Mouse (Mus musculus) right cerebral cortex, postnatal 10 days (tissue): ENCODE results near the gene Mpg.
A peak's percentile ranks its signal among the peaks of the same experiment; 100 is the strongest.
"Not testable (repeated sequence)": the region's sequence is repeated elsewhere in the genome, so short reads cannot be mapped to it uniquely, and the experiment has no call there.

ENCODE experiments used
- DNase-seq, 2 experiments: peaks; one replicate each; pipeline ENCODE4 v3.0.0; 2021; ENCODE audit warnings: low spot score in 2 of 2

Gene Mpg

DNA sequence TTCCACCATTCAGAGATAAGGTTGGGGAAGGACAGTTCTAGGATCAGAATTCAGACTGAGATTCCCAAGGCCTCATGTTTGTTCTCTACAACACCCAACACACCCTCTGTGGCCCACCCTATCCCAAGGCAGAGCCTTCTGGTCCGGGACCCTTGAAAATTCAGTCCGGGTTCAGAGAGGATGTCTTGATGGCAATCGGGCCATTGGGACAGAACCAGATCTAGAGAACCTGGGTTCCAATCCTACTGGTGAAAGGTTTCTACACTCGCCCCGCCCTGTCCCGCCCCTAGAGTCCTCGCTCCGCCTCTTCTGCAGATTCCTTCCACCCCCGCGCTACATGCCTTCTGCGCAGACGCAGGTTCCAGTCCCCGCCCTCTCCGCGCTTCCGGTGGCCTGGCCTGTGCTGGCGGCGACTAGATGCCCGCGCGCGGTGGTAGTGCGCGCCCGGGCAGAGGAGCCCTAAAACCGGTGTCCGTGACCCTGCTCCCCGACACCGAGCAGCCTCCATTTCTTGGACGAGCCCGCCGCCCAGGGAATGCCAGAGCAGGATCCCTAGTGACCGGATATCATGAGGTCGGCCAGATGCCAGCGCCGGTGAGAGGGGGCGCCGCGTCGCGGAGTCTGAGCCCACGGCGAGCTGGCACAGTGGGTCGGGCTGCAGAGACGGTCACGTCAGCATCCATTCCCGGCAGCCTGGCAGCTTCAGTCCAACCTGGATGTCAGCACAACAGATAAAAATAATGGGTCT, at the start of gene Mpg:
Gene Mpg (plus strand): TSS at position 382 of the 748 bp plus-strand sequence.
- peak; percentile 92 to 93 for DNase-seq

DNA sequence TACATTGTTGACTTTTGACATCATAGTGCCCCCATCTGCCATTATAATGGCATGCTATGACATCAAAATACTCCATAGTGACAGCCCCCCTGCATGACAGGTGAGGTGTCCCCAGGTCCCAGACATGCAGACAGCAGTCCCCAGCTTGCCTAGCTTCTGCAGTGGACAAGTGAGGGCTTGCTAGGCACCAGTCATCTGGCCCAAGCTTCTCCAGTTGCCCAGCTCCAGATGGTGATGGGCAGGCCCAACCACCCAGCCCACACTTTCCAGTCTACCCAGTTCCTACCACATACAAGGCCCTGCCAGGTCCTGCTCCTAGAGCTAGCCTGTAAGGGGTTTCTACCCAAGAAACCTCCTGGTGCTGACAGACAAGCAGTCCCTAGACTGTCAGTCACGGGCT, 47.8 kb upstream of the Mpg start:
- DNase-seq = peak in 1 of 2 experiments; percentile 8

DNA sequence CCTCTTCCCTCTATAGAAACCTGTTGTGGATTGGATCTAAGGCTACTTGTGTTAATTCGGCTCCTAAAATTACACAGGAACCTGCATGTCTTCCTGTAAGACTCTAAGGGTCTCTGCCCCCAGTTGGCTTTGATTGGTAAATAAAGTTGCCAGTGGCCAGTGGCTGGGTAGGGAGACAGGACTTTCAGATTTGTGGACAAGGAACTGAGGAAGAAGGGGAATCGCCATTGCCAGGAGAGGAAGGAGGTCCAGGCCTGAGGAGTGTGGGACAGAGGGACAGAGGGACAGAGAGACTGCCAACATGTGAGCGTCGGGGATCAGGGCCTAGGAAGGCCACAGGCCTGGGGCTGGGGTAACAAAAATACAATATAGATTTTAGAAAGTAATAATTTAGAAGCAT, 45.1 kb upstream of the Mpg start:
- peak in 1 of 2 experiments; percentile 6 for DNase-seq

DNA sequence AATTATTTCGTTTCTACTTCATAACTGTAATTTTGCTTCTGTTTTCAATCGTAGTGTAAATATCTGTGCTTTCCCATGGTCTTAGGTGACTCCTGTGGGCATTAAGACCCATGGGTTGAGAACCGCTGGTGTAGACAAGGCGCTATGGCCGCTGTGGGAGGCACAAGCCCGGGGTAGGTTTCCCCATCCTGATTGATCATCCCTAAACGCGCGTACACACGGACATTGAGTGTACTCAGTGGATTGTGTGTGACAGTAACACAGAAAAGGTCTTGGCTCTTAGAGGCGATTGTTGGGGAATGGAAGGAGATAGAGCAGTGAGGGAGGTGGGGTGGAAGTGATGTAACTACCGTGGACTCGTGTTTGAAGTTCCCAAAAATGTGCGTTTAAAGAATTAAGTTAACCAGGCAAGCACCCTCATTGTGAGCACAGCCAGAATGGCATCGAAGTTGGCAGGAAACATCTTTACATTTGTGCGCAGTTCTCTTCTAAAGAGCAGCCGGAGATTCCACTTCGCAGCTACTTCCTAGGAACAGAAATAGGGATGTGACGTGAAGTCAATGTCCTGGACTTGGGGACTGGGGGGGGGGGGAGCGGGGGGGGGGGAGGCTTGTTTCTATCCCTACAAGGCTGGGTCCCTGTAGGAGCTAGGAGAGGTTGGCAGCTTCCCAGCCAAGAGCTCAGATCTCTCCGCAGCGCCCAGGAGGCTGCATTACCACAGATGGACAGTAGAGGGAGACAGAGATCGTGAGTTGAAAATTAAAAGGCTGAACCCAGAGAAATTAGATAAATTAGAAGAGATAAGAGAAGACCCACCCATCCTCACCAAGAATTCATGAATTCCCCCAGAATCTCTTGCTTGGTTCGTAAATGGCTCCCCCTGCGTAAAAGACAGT, 44.1 kb upstream of the Mpg start:
- DNase-seq = peak; percentile 90 to 94

DNA sequence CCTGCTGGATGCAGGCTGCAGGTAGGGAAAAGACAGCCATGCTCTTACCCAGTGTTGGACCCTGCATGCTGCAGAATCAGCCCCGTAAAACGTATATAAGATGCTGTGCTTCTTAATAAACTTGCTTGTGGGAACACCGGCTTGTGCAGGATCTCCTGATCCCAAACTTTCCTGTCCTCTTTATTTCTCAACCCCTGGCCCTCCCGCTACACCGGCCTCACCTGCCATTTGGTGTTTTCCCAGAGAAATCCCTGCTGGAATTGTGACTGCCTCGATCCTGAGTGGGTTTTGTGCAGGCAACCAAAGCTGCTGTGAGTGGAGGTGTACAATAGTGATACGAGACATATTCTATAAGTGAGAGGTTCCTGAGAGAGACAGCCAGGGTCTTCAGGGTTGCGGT, 41.8 kb upstream of the Mpg start:
- DNase-seq = peak in 1 of 2 experiments; percentile 18

DNA sequence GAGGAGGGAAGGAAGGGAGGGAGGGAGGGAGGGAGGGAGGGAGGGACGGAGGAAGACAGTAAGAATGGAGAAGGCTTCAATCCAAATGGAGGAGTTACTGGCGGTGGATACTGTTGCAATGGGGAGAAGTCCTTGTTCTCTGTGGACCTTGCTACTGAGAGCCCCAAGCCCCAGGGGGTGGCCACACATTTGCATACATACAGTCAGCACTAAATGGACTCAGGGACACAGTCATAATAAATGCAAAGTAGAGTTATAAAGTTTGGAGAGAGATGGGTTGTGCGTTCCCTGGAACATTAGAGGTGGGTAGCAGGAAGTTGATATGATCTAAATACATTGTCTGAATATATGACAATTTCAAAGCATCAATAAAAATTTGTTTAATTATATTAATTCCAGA, 40.3 kb upstream of the Mpg start:
- peak in 1 of 2 experiments; percentile 2 for DNase-seq

DNA sequence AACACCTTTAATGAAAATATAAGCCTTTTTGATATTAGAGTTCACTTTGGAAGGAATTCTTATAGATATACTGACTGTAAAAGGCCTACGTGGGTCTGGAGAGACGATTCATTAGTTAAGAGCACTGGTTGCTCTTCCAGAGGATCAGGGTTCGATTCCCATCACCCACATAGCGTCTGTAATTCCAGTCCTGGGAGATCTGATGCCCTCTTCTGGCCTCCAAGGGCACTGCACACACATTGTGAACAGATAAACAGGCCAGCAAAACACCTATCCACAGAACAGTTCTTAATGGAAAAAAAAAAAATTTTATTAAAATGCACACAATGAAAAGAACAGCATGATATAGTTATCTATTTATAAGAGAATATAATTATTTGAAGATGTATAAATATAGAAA, 39.0 kb upstream of the Mpg start:
- peak in 1 of 2 experiments; percentile 11 for DNase-seq

DNA sequence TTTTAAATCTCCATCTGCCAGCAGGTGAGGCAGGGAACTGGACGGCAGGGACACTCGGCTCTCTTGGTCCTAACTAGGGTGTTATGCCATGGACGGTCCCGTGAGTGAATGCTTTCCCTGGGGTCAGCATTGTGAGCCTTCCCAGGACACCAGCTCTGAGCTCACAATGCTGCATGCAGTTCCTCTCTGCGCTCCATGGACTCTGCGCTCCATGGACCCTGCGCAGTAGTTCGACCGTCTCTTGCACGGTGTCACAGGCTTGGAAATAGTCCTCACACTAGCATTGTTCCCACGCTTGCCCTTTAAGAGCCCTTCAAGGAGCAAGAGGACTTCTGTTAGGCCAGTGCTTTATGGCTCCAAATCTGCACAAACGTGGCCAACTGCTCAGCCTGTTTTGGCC, 37.4 kb upstream of the Mpg start:
- DNase-seq = peak in 1 of 2 experiments; percentile 10

DNA sequence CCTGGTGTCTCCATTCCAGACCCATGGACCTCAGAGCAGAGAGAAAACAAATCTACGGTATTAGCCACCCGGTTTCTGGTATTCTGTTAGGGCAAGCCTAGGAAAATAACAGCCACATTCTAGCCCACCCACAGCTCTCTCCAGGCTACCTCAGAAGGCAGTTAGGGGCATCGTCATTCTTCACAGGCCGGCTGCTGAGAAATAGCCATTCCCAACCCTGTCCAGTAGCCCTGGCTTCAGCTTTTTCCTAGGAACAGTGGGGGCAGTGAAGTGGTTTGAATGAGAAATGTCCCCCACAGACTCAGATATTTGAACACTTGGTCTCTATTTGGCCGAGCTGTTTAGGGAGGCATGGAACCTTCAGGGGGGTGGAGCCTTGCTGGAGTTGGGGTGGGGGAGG, 36.9 kb upstream of the Mpg start:
- peak in 1 of 2 experiments; percentile 6 for DNase-seq

DNA sequence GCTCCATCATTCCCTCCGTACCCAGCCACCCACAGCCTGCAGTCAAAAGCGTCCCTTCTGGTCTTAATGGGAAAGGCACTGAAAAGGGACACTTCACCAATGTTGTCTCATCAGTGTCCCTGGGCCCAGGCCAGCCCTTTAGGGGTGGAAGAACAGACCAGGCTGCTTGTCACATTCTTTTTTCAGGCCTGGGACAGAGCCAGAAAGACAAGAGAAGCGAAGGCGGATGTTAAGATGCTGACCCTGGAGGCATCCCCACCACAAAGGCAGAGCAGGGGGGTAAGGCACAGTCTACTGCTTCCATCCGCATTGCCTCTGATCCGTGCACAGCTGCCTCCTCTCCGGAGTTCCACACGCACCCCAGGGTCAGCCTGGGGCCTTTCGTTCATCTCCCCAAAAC, 36.2 kb upstream of the Mpg start:
- no peak for DNase-seq

DNA sequence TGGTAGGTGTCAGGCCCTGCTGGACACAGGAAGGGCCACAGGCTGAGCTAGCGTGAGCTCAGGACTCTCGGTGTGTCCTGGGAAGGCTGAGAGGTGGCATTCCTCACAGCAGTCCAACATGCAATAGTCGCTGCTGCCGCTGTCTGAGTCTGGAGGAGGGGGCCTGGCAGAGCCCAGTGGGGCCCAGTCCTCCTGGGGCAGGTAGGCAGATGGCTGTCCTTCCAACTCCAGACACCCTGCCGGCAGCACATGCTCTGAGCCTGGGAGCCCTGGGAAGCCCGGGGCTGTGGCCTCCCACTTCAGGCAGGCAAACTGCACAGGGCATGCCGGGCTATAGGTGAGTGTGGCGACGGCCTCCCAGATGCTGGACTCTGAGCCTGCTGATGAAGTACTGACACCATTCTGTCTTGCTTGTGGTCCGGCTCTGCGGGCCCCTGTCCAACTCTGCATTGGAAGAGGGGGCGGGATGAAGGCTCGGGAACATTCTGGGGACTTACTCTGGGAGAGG, 35.6 kb upstream of the Mpg start:
- DNase-seq = no peak

DNA sequence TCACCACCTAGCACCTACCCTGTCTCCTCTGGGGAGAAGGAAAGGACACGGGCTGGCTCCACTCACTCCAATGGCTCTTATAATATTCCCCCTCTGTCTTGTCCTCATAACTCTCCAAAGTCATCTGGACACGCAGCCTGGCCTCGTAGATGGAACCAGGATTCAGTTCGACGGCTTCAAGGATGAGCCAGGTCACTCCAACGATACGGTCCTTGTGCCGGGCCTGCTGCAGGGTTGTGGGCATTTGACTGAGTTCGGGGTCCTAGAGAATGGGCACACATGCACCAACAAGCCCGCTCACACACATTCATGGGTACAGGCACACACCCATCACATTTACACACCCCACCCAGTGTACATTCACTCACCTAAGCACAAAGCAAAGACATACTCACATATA, 33.1 kb upstream of the Mpg start:
- no peak for DNase-seq

DNA sequence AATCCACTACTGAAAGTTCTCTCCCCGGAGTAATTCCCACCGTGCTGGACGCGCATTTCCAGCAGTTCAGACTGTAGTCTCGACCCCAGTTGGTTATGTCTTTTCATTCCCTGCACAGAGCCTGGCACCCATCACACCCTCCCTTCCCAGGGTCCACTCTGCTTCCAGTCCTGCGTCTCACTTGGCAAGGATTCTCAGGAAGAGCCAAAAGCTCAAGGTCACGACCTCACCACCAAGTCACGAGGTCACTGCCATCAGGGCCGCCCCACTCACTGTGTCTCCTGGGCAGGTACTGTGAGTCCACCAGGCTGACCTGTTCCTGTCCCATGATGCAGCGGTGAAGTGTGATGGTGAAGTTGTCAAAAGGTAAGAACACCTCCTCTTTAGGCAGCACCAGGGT, 32.2 kb upstream of the Mpg start:
- DNase-seq = no peak

DNA sequence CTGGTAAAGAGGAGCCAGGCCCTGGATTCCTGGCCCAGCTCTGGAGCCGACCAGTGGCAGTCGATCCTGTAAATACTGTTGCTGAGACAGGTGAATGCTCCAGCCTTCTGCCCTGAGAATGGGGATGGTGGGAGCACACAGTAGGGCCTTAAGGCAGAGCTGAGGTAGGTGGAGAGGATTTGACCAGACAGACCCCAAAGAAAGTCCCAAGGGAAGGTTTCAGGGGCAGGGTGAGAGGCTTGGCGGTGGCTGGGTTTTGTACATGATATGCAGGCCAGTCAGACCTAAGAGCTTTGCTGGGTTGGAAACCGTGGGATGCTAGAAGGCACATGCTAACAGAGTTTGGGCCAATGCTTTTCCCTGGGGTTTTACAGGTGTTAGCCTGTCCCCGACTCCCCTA, 31.7 kb upstream of the Mpg start:
- DNase-seq = peak in 1 of 2 experiments; percentile 11

DNA sequence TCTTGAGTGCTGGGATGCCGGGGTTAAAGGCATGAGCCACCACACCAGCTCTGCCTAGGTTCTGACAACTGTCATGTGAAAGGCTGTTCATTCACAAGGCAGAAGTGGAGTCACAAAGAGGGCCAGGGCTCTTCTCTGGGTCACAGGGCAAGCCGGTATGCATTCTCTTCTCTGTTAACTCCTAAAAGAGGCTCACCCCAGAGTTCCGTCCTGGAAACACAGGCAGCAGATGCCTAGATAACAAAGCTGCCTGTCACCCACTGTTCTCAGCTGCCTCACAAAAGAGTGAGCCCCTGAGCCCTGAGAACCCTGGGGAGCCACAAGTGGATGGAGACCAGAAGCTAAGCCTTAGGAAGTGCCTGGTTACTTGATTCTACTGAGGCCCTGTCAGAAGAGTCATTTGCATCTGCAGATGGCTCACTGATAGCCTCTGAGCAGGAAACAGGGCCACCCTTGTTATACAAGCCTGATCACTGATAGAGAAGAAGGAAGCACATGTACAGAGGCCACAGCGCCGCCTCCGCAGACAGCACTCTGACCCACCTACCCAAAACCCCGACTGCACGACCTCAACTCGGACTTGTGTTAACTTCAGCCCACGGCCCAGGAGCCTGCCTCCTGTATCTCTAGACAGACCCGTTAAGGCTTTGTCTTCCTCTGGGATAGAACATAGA, 30.3 kb upstream of the Mpg start:
- DNase-seq = peak in 1 of 2 experiments; percentile 9

DNA sequence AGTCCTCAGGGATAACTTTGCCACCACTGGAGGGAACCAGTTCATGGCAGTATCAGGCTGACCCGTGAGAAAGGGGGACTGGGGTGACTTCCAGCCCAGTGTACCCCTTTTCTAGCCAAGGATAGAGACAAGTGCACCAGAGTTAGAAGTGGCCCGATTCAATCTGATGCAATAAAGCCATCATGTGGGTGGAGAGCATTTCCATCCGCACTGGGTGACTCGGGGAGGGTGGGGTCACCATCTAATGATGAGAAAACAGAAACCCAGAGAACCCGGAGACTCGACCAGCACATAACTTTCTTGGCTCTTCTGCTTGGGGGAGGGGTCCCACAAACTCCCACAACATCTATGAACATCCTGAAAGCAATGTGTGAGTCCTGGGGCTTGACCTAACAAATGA, 29.6 kb upstream of the Mpg start:
- DNase-seq = peak in 1 of 2 experiments; percentile 5

DNA sequence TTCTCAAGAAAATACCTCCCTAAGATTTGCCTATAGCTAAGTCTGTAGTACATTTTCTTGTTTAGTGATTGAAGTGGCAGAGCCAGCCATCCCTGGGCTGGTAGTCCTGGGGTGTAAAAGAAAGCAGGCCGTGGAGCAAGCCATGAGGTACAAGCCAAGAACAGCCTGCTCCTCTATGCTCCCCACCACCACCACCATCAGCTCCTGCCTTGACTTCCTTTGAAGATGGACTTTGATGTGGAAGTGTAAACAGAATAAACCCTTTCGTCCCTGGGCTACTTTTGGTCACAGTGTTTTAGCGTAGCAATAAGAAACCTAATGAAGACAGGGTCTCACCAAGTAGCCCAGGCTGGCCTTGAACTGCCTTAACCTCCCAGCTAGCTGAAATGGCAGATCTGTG, 28.5 kb upstream of the Mpg start:
- peak in 1 of 2 experiments; percentile 6 for DNase-seq

DNA sequence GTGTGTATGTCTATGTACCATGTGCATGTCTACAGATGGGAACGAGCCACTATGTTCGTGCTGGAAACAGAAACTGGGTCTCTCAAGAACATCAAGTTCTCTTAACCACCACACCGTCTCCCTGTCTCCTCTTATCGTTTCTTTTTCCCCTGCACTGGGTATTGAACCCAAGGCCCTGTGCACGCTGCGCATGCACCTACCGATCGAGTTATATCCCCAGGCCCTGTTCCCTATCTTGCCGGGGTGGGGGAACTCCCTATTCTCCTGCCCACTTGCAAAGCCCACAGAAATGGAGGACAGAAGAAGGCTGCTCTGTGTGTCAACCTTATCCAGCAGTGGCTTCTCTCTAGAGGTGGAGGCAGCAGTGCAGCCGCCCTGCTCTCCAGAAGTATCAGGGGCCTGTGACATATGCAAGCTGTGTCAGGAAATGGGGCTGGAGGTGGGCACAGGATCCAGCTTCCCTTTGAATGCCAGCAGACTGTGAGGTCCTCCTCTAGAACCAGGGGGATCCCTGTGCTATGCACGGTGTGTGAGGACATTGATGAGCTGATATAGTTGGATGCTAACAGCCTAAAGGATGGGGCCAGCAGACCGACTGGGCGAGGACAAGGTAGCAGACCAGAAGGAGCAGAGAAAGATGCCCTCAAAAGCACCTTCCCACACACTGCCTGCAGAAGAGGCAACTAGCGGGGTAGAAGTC, 27.9 kb upstream of the Mpg start:
- peak in 1 of 2 experiments; percentile 12 for DNase-seq

DNA sequence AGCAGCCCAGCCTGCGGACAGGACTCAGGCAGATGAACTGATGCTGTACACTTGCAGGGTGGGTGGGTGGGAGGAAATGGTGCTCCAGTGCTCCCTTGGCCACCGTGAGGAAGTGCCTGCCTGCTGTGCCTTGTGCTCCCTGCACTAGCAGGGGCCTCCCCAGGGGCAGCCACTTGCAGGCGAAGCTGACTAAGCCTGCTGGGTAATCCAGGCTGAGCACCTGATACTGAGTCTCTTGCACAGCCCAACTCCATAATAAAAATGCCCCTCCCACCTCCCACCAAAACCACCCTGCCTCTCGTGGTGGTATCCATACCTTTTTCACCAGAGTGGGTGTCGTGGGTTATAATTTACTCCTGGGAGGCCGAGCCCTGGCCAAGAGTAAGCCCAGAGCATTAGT, 27.1 kb upstream of the Mpg start:
- peak in 1 of 2 experiments; percentile 11 for DNase-seq

DNA sequence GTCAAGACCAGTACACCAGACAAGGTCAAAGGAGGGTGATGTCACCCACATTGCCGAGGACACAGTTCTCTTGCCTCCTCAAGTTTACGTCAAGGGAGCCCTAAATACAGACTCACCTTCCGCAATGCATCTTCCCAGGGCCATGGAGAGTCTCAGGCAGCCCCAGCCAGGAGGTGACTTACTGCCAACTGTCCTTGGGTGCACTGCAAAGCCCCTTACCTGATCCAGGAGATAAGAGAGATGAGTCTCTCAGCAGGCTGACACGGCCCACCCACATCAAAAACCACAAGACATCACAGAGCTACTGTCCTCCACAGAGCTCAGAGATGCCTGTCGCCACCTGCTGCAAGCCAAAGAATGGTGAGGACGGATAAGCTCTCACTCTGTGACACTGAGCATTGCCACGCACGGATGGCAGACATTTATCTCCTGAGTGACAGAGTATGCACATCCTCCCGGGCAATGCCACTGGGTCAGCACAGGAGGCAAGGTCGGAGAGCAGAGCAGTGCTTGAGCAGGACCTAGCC, 26.2 kb upstream of the Mpg start, which contains the start of gene Il9r:
Gene Il9r (minus strand): TSS at position 205 of the 527 bp plus-strand sequence.
- DNase-seq = peak in 1 of 2 experiments; percentile 6

DNA sequence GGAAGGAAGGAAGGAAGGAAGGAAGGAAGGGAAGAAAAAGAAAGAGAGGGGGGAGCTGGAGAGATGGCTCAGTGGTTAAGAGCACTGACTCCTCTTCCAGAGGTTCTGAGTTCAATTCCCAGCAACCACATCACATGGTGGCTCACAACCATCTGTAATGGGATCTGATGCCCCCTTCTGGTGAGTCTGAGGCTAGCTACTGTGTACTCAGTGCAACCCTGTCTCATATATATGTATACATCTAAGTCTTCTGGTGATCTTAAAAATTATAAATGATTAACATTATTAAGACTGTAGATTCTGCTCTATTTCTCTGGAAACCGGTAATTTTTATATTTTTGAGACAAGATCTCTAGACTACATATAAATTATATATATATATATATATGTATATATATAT, 25.3 kb upstream of the Mpg start:
- not testable (repeated sequence) for DNase-seq
